Mouse (Mus musculus) right cerebral cortex, postnatal 4 days (tissue): Measurements from ENCODE around the gene Zbtb11.
"Not testable (repeated sequence)": the region's sequence is repeated elsewhere in the genome, so short reads cannot be mapped to it uniquely, and the experiment has no call there.

Experiments used
- DNase-seq: peaks from one replicate; pipeline ENCODE4 v3.0.0-alpha.2; 2022

Gene Zbtb11

GRCm38 (mm10) chr16:55971735-55972615 lies 1.7 kb upstream of the Zbtb11 start:
- no peak for DNase-seq

- no peak for DNase-seq
Measured at GRCm38 (mm10) chr16:55972626-55973201, 969 bp upstream of the Zbtb11 start.

- DNase-seq, result peak; percentile 81
Measured at GRCm38 (mm10) chr16:55974256-55974902, 696 bp downstream of the Zbtb11 start.

GRCm38 (mm10) chr16:55974903-55975285 lies 1.2 kb downstream of the Zbtb11 start:
- DNase-seq, result no peak

GRCm38 (mm10) chr16:55986001-55986400 lies 12.3 kb downstream of the Zbtb11 start:
- DNase-seq, result no peak

- DNase-seq, result no peak
Measured at GRCm38 (mm10) chr16:55990311-55990710, 16.6 kb downstream of the Zbtb11 start.

GRCm38 (mm10) chr16:55994235-55994634 lies 20.6 kb downstream of the Zbtb11 start:
- DNase-seq, result no peak

GRCm38 (mm10) chr16:56006798-56007197 lies 33.1 kb downstream of the Zbtb11 start:
- DNase-seq, result no peak

GRCm38 (mm10) chr16:56008862-56009261 lies 35.2 kb downstream of the Zbtb11 start:
- no peak for DNase-seq

- no peak for DNase-seq
Measured at GRCm38 (mm10) chr16:56012789-56013743, 39.4 kb downstream of the Zbtb11 start.

- DNase-seq, result no peak
Measured at GRCm38 (mm10) chr16:56014076-56014475, 40.4 kb downstream of the Zbtb11 start.

- DNase-seq, result no peak
Measured at GRCm38 (mm10) chr16:56019660-56020059, 46.0 kb downstream of the Zbtb11 start.

- no peak for DNase-seq
Measured at GRCm38 (mm10) chr16:56027854-56028629, 54.4 kb downstream of the Zbtb11 start.

- no peak for DNase-seq
Measured at GRCm38 (mm10) chr16:56028722-56029551, 55.3 kb downstream of the Zbtb11 start.

- peak; percentile 95 for DNase-seq
Measured at GRCm38 (mm10) chr16:56029661-56030082, 56.0 kb downstream of the Zbtb11 start, which contains the start of gene Pcnp. Gene Pcnp (minus strand): TSS chr16:56029739.

- no peak for DNase-seq
Measured at GRCm38 (mm10) chr16:56034566-56034965, 60.9 kb downstream of the Zbtb11 start.

GRCm38 (mm10) chr16:56036501-56036900 lies 62.8 kb downstream of the Zbtb11 start:
- DNase-seq, result no peak

- DNase-seq, result peak; percentile 94
Measured at GRCm38 (mm10) chr16:56037138-56038010, 63.7 kb downstream of the Zbtb11 start, which contains the start of gene Trmt10c. Gene Trmt10c (minus strand): TSS chr16:56037819.

- no peak for DNase-seq
Measured at GRCm38 (mm10) chr16:56038090-56038489, 64.4 kb downstream of the Zbtb11 start.

GRCm38 (mm10) chr16:56048038-56048437 lies 74.4 kb downstream of the Zbtb11 start, which contains the start of gene Senp7:
Gene Senp7 (plus strand): TSS chr16:56048338.
- not testable (repeated sequence) for DNase-seq
